Mouse (Mus musculus) G1E-ER4 (cell line): Measurements from ENCODE around the gene Riiad1. TPM values are rescaled to one million over a fixed set of nuclear protein-coding genes. Genes with fewer than 3 reads are reported as not detected.

Experiments
- GATA1 ChIP-seq: IDR thresholded peaks from one replicate; pipeline ENCODE4 v1.8.0; 2012; ENCODE audit warnings: low read length, inconsistent platforms
- polyA plus RNA-seq: library from polyadenylated mRNA; stranded (reverse); fragments of >175 nt; gene quantifications from 2 replicates; pipeline ENCODE4 v1.2.3, GENCODE M21; 2012

Gene Riiad1
- polyA plus RNA-seq, 1 experiment = not detected

DNA sequence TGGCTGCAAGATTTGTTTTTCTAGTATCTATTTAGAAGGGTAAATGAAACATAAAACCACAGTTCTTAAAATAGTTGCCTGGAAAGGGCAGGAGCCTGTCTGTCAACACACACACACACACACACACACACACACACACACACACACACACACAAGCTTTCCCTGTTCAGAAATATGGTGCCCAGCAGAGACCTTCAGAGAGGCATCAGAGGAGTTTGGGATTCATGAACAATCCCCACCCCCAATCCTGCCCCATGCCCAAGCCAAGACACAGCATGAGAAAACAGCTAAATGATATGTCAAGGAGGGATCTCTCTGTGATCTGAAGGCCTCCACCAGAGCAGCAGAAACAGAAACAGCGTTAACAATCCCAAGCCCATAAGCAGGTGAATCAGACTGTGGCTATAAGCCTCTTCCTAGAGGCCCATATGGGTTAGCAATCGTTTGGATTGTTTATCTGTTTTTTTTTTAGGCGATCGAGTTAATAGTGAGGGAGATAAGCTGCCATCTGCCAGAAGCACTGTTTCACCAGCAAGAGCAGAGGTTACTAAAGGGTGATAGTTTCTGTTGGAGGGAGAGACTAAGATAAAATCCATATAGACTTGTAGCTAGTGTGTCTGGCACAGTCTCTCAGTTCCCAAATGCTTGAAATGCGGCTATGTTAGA, 6.4 kb downstream of the Riiad1 start:
- no peak for TF ChIP-seq GATA1

DNA sequence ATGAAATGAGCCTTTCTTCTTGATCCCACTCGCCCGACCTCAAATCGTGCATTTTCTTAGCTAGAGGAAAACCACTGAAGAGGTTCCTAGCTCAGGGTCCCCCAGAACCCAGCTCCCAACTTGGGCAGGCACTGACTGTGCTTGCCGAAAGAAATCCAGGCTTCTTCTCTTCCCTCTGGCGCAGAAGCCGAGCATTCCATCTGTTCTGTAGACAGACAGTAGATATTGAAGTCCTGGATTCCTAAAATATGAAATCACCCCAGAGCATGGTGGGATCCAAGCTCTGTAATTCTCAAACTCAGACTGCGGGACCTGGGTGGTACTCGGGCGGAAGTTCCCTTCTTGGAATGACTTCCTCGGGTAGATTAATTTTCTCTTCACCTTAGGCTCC, 7.0 kb downstream of the Riiad1 start:
- TF ChIP-seq GATA1 = no peak

GRCm38 (mm10) chr3:94472447-94473114, 7.6 kb downstream of the Riiad1 start:
- no peak for TF ChIP-seq GATA1

GRCm38 (mm10) chr3:94468931-94469330, 11.2 kb downstream of the Riiad1 start:
- no peak for TF ChIP-seq GATA1

DNA sequence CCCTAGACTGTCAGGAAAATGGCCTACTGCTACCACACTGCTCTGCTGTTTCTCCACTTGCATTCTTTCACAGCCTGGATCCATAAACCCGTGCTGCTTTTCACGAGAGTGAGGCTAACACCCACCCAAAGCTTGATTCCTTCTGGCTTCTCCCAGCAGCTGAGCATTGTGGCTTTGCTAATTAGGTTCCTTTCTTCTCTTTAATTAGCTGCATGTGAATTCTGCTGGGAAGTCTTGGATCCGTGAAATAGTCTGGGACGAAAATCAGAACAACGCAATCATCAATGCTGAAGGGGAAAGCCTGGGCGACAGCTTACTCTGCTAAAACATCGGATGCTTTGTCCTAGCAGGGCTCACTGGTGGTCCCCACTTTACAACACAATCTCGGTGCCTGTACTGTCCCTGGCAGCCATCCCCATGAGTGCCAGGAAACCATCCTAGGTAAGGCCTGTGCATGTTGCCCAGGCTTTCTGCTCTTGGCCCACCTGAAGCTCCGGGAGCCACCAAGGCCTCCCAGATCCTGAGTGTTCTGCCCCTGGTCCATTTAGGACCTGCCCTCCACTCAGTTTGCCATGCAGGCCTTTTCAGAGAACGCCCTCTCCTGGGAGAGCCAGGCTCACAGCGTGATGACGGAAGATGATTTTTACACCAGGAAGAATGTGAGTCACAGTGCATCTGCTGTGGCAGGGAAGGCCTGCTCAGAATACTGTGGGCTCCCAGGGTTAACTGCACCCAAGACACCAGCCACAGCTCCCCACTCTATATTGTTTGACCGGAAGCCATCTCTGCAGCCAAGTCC, 14.3 kb downstream of the Riiad1 start:
- TF ChIP-seq GATA1 = no peak

DNA sequence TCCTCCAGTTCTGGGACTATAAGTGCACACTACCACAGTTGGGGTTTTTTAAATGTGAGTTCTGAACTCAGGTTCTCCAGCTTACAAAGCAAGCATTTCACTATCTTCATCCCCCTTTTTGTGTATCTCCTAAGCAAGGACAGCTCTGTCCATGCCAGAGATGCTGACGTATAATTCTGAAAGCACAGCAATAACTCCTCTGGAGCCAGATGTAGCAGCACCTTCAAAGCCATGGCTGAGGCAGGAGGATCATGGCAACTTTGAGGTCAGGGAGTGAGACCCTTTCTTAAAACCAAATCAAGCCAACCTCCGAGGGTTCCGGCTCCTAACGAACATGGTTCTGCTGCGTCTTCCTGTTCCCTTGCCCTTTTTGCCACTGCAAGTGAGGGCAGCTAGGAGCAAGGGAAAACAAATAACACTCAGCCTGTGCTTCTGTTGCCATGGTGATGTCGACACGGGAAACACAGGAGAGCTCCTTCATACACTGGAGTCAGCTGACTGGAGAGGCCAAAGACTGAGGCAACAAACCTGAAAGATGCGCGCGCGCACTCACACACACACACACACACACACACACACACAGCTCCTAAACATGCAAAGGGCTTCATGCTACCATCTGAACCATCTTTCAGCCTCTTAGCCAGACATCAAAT, 16.1 kb downstream of the Riiad1 start:
- no peak for TF ChIP-seq GATA1

DNA sequence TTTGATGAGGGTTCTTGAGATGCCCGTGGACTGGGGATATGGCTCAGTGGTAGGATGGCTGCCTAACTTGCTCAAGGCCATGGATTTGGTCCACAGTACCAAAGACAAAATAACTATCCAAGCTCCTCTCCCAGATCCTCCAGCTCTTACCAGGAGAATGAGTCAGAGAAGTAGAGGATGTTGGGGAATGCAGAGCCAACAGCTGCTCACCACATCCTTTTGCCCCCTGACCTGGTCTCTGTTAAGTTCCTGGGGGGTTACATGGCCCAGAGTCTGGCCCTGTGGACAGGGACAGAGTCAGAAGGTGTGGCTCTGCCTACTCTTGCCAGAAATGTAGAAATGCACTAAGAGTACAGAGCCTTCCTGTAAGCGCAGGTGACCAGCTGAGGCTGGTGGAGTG, 20.3 kb downstream of the Riiad1 start:
- TF ChIP-seq GATA1 = no peak

DNA sequence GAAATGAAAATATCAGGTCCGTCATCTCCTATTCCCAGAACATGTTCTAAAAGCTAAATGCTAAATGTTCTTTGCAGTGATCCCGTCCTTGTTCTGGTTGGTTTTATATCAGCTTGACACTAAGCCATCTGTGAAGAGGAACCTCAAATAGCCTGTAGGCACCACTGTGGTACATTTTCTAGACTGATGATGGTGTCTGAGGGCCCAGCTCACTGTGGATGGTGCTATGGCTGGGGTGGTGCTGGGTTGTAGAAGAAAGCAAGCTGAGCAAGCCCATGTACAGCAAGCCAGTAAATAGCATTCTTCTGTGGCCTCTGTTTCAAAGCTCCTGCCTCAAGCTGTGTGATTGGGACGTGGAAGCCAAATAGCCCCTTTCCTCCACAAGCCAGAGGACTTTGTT, 23.1 kb downstream of the Riiad1 start:
- no peak for TF ChIP-seq GATA1

- TF ChIP-seq GATA1 = no peak
Observed at GRCm38 (mm10) chr3:94456529-94457000, 23.6 kb downstream of the Riiad1 start.

GRCm38 (mm10) chr3:94449377-94449776, 30.8 kb downstream of the Riiad1 start:
- no peak for TF ChIP-seq GATA1

DNA sequence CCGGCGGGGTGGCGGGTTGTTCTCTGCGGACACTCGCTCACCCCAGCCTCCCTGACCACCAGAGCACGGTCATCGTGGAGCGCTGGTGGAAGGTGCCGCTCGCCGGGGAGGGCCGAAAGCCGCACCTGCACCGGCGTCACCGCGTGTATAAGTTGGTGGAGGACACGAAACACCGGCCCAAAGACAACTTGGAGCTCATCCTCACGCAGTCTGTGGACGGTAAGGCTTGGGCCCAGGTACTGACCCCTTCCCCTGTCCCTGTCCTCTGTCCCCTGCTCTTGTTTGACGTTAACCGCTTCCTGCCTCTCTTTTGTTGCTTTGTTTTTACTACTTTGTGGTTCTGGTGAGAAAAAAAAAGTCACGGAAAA, 36.6 kb downstream of the Riiad1 start, which contains the start of gene Oaz3:
Gene Oaz3 (minus strand): TSS at position 319 of the 368 bp plus-strand sequence.
- TF ChIP-seq GATA1 = no peak

GRCm38 (mm10) chr3:94442951-94443596, 37.1 kb downstream of the Riiad1 start, which contains the start of gene Mrpl9:
Gene Mrpl9 (plus strand): TSS chr3:94443318.
- no peak for TF ChIP-seq GATA1

DNA sequence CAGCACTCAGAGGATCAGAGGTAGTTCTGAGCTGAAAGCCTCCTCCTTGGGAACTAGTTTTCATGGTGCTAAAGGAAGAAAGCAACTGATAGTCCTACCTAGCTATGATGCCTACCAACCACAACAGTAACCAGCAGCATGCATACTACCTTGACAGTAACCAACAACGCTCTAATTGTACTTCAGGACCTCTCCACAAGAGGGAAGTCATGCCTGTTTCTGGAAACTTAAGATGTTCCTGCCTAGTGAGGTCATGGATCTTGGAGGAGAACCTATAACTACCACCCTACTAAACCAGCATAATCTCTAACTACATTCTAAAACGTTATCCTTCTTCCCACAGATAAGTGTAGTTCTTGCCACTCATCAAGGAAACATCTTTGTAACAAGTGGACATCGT, 39.0 kb downstream of the Riiad1 start:
- TF ChIP-seq GATA1 = no peak

DNA sequence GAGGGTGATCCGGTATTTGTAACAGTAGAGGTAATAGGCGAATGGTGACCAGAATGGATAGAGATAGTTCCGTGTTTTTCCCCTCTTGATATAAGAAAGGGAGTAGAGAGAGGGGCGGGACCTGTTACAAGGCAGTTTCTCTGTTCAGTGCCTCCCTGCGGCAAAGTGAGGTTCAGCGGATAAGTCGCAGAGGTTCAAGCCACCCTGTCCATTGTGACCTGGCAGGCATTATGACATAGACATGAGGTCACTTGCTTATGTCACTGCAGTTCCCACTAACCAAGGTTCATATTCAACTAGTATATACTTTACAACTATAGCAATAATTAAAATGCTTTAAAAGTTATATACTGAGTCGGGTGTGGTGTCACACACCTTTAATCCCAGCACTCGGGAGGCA, 43.7 kb downstream of the Riiad1 start:
- TF ChIP-seq GATA1 = no peak

DNA sequence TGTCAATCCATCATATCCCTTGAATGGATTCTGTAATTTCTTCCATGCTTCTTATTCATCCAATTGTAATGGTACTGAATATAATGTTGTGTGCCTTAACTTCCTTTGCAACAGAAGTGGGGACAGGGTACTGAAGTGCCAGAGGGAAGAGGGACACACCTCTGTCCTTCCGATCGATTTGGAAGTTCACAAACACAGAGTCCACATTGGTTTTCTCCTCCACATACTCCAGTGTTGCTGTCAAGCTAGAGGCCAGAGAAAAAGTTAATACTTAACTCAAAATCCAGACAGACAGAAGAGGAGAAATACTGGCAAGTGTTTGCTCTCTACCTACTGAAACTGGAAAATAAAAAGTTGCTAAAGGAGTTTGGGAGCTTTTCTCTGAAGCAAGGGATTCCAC, 45.8 kb downstream of the Riiad1 start:
- TF ChIP-seq GATA1 = no peak

- TF ChIP-seq GATA1 = peak; percentile 12
Observed at GRCm38 (mm10) chr3:94430980-94431379, 49.2 kb downstream of the Riiad1 start.

Other genes starting within 250 kb of the Riiad1 start
- gene Gm4778, start 216.3 kb downstream of the Riiad1 start, polyA plus RNA-seq = not detected in 2 replicates
- gene Them4, start 170.3 kb downstream of the Riiad1 start, polyA plus RNA-seq = 0.22 and 0.45 TPM in 2 replicates
- gene Them5, start 138.2 kb downstream of the Riiad1 start, polyA plus RNA-seq = not detected in 2 replicates
- not detected in 2 replicates for gene C2cd4d, start 117.9 kb downstream of the Riiad1 start, polyA plus RNA-seq
- not detected in 2 replicates for gene Rorc, start 107.5 kb downstream of the Riiad1 start, polyA plus RNA-seq
- gene Lingo4, start 81.8 kb downstream of the Riiad1 start, polyA plus RNA-seq = not detected in 2 replicates
- not detected in 2 replicates for gene Tdrkh, start 67.1 kb downstream of the Riiad1 start, polyA plus RNA-seq
- 95.8 and 141 TPM in 2 replicates for gene Mrpl9, start 37.0 kb downstream of the Riiad1 start, polyA plus RNA-seq
- not detected in 2 replicates for gene Oaz3, start 36.4 kb downstream of the Riiad1 start, polyA plus RNA-seq
- not detected in 2 replicates for gene Celf3, start 2.0 kb downstream of the Riiad1 start, polyA plus RNA-seq
- 12.5 and 17.5 TPM in 2 replicates for gene Snx27, start 102.4 kb upstream of the Riiad1 start, polyA plus RNA-seq
- gene Gm10972, start 162.8 kb upstream of the Riiad1 start, polyA plus RNA-seq = not detected in 2 replicates
- gene Tuft1, start 178.5 kb upstream of the Riiad1 start, polyA plus RNA-seq = 3.6 and 5.3 TPM in 2 replicates
- 0.76 and 1.4 TPM in 2 replicates for gene Selenbp2, start 213.2 kb upstream of the Riiad1 start, polyA plus RNA-seq